In the genomic region with DNA sequence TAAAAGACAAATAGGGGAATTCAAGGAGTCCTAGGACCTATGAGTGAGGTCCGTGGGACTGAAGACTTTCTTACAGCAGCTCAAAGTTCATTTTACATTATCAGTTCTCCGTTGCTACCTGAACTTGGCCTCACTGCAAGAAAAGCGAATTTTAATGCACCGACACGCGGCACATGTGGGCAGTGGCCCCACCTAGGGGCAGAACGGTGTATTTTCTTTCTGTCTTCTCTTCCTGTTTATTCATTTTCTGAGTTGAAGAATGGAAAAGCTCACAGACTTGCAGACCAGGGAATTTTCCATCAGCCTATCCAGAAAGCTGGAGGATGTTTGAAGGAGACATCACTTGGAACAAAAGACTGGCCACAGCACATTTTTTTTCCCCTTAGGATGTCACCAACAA, we compare ENCODE assay signal across 9 mouse cellular contexts.
DNase-seq lines count a peak whose midpoint lies in the region; ATAC-seq and TF ChIP-seq lines count a peak whose summit lies in the region.
"Had no signal": no experiment of that assay in that cellular context is flagged by ENCODE, and none has a peak within 500 bp of the region (broad histone marks: within the 10 kb centered on the region; RNA-seq: fewer than 3 reads in every experiment).

No protein-coding gene starts in this region.

- no peak overlapping the region for H3K4me3 ChIP-seq in thymus, adult 2 months (ENCODE audit: control insufficient read depth, insufficient read depth, low read length)
- no peak overlapping the region for H3K4me3 ChIP-seq in bone marrow, adult 2 months (replicated peaks; ENCODE audit: control insufficient read depth, low read depth, low read length)
- no peak overlapping the region for H3K4me3 ChIP-seq in embryonic facial prominence, embryonic 15.5 days (replicated peaks)
- no peak overlapping the region for H3K4me3 ChIP-seq in hindbrain, postnatal 0 days (ENCODE audit: low read length)
- H3K4me3 ChIP-seq: neural tube, embryonic 13.5 days had no signal

- no peak for ATAC-seq in embryonic facial prominence, embryonic 15.5 days (ENCODE audit: insufficient number of reproducible peaks, low FRiP score, low TSS enrichment, low read depth)
- ATAC-seq in hindbrain, postnatal 0 days, result no peak

- H3K4me2 ChIP-seq in embryonic facial prominence, embryonic 15.5 days (replicated peaks), result 0 out of 2 replicates have a peak overlapping the region, but pooled peaks have one; percentile 10
- peak overlapping the region; percentile 33; the same call in 1 of the 2 replicates for H3K4me2 ChIP-seq in hindbrain, postnatal 0 days (ENCODE audit: low read depth, low read length)
- H3K4me2 ChIP-seq: neural tube, embryonic 13.5 days had no signal

- no peak for TF ChIP-seq CTCF in thymus, adult 2 months (IDR thresholded peaks at IDR 0.05; ENCODE audit: borderline replicate concordance, control insufficient read depth, extremely low read depth, insufficient read depth, low read length, poor library complexity)
- peak; percentile 55; the same call in 1 of the 2 replicates for TF ChIP-seq CTCF in bone marrow, adult 2 months (IDR thresholded peaks at IDR 0.05; ENCODE audit: control insufficient read depth, insufficient read depth, low read length)
- peak; percentile 91 for TF ChIP-seq CTCF in hindbrain, postnatal 0 days (IDR thresholded peaks at IDR 0.05; ENCODE audit: low read depth)

- WGBS in thymus, adult 2 months, result 9% methylated on average over 7 of the region's 7 CpGs
- 5% methylated on average over 7 of the region's 7 CpGs for WGBS in bone marrow, adult 2 months
- 8% methylated on average over 7 of the region's 7 CpGs for WGBS in embryonic facial prominence, embryonic 15.5 days
- 7% methylated on average over 7 of the region's 7 CpGs for WGBS in hindbrain, postnatal 0 days

- intact Hi-C loops in left cerebral cortex, postnatal 36 days (cut with DNase I), result loop anchor here (5.0 to 10.0 kb wide), 3 partner anchors 227 to 363 kb away; no protein-coding TSS in a partner anchor

- no peaks in the 10 kb centered on the region for H3K9me3 ChIP-seq in embryonic facial prominence, embryonic 15.5 days (replicated peaks)
- H3K9me3 ChIP-seq in hindbrain, postnatal 0 days (ENCODE audit: low read length), result no peaks in the 10 kb centered on the region
- H3K9me3 ChIP-seq: neural tube, embryonic 13.5 days had no signal

- H3K9ac ChIP-seq in embryonic facial prominence, embryonic 15.5 days, result no peak overlapping the region
- H3K9ac ChIP-seq in hindbrain, postnatal 0 days (replicated peaks; ENCODE audit: low read length), result no peak overlapping the region
- H3K9ac ChIP-seq: neural tube, embryonic 13.5 days had no signal

- H3K27ac ChIP-seq in thymus, adult 2 months (ENCODE audit: control insufficient read depth, insufficient read depth, low read length), result no peak overlapping the region
- no peak overlapping the region for H3K27ac ChIP-seq in bone marrow, adult 2 months (ENCODE audit: control insufficient read depth, insufficient read depth, low read depth, low read length, poor library complexity)
- H3K27ac ChIP-seq in embryonic facial prominence, embryonic 15.5 days (replicated peaks), result no peak overlapping the region
- H3K27ac ChIP-seq in hindbrain, postnatal 0 days, result no peak overlapping the region
- H3K27ac ChIP-seq: neural tube, embryonic 13.5 days had no signal

- H3K36me3 ChIP-seq in thymus, adult 2 months (ENCODE audit: control insufficient read depth, insufficient read depth, low read length), result no peaks in the 10 kb centered on the region
- no peaks in the 10 kb centered on the region for H3K36me3 ChIP-seq in embryonic facial prominence, embryonic 15.5 days
- H3K36me3 ChIP-seq in hindbrain, postnatal 0 days (ENCODE audit: insufficient read depth, low read length), result no peaks in the 10 kb centered on the region
- H3K36me3 ChIP-seq: neural tube, embryonic 13.5 days had no signal

- no peaks in the 10 kb centered on the region for H3K4me1 ChIP-seq in thymus, adult 2 months (replicated peaks; ENCODE audit: control insufficient read depth, insufficient read depth, low read length)
- H3K4me1 ChIP-seq in bone marrow, adult 2 months (ENCODE audit: control insufficient read depth, insufficient read depth, low read length), result no peaks in the 10 kb centered on the region
- H3K4me1 ChIP-seq in embryonic facial prominence, embryonic 15.5 days, result peaks cover 8% of the 10 kb centered on the region; the same call in 1 of the 2 replicates
- H3K4me1 ChIP-seq in hindbrain, postnatal 0 days (ENCODE audit: insufficient read depth, low read length), result no peaks in the 10 kb centered on the region

- H3K27me3 ChIP-seq in thymus, adult 2 months (ENCODE audit: control insufficient read depth, insufficient read depth, low read length), result no peaks in the 10 kb centered on the region
- H3K27me3 ChIP-seq in embryonic facial prominence, embryonic 15.5 days, result peaks cover 7% of the 10 kb centered on the region; the same call in 1 of the 2 replicates
- H3K27me3 ChIP-seq in hindbrain, postnatal 0 days (ENCODE audit: insufficient read depth, low read length), result no peaks in the 10 kb centered on the region
- H3K27me3 ChIP-seq: neural tube, embryonic 13.5 days had no signal

- peak; percentile 25 for DNase-seq in thymus, adult 2 months
- DNase-seq in thymus, postnatal 0 days (ENCODE audit: low spot score), result no peak
- DNase-seq in hindbrain, postnatal 0 days (ENCODE audit: low spot score), result peak; percentile 90
- peak; percentile 65 to 74 for DNase-seq in left cerebral cortex, postnatal 36 days (ENCODE audit: low spot score in 2 of 2)
- DNase-seq in ovary, postnatal 36 days (ENCODE audit: low spot score), result peak; percentile 27
- DNase-seq in spleen, postnatal 4 days (ENCODE audit: low spot score in 2 of 2), result no peak

- no peak for TF ChIP-seq POLR2A in thymus, adult 2 months (IDR thresholded peaks at IDR 0.05; ENCODE audit: control insufficient read depth, extremely low read depth, insufficient read depth, low read length, poor library complexity)
- TF ChIP-seq POLR2A in bone marrow, adult 2 months (IDR thresholded peaks at IDR 0.05; ENCODE audit: borderline replicate concordance, control insufficient read depth, low read depth, low read length), result no peak

Comparison
In these comparisons a context has a peak if more than half of its experiments do, and no peak if none do; other contexts are left out.
1. DNase-seq: peak in thymus, adult 2 months (single experiment), hindbrain, postnatal 0 days (single experiment), left cerebral cortex, postnatal 36 days (2 of 2) and ovary, postnatal 36 days (single experiment); none in thymus, postnatal 0 days (single experiment) and spleen, postnatal 4 days (0 of 2).